Mouse (Mus musculus) heart, postnatal 25 days (tissue): ENCODE measurements around the gene Gpatch2. TPM values are rescaled to one million over a fixed set of nuclear protein-coding genes. Genes with fewer than 3 reads are reported as not detected.

Source experiments
- DNase-seq: peaks from one replicate; pipeline ENCODE4 v3.0.0; 2022; ENCODE audit warnings: low spot score
- intact Hi-C: fragments of 180-260 bp; cut with DNase I; formaldehyde crosslinking; loops from one replicate; pipeline ENCODE4 v1.15.1; 2025
- total RNA-seq, 2 experiments: library from RNA; stranded (reverse); gene quantifications; 2 replicates each; pipeline ENCODE4 v1.2.3; 2021

Gene Gpatch2
- total RNA-seq, 2 experiments from 2014 or later, result 8.8 to 11.0 TPM

DNA sequence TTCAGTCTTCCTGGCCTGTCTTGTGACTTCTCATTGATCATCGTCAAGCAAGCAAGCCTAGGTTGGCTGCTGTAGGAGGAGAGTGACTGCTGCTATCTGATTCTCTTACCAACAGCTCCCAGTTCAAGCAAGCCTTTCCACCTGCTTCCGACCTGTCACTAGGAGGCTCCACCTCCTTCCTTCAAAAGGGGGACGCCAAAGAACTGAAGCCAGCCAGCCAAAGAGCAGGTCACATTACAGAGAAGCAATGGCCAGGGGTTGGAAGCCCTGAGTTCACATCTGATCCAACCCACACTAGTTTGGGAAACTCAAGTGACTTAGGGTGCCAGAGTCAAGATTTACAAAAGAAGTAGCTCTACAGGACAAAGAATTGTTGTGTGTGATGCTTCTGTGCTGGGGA is 144.9 kb downstream of the Gpatch2 start:
- intact Hi-C loops, result no loop called here
- DNase-seq, result no peak

DNA sequence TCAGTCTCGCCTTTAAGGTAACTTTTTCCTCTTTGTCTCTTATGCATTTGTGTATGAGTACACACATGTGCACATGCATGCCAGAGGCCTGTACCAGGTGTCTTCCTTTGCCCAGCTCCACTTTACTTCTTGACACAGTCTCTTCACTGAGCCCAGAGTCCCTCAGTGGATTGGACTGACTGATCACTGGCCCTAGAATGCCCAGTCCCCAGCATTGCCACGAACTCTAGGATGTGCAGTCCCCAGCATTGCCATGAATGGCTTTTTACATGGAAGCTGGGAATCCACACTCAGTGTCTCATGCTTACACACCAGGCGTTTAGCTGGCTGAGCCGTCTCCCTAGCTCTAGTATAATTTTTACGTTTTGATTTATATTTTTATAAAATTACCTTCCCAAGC is 147.2 kb downstream of the Gpatch2 start:
- DNase-seq, result no peak
- intact Hi-C loops, result no loop called here

DNA sequence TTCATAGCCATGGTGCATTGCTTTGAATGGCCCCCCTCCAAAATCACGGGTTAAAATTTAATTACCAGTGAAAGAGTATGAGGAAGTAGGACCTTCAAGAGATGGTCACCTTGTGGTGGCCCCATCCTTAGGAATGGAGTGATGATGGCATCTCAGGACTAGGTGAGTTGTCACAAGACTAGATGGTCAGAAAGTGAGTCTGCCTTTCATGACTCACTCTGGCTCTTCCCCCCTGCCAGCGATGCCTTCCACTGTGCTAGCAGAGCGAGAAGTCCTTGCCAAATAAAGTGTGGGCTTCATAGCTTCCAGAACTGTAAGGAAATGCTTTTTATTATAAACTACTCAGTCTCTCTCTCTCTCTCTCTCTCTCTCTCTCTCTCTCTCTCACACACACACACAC is 150.1 kb downstream of the Gpatch2 start:
- intact Hi-C loops, result no loop called here
- DNase-seq, result no peak

DNA sequence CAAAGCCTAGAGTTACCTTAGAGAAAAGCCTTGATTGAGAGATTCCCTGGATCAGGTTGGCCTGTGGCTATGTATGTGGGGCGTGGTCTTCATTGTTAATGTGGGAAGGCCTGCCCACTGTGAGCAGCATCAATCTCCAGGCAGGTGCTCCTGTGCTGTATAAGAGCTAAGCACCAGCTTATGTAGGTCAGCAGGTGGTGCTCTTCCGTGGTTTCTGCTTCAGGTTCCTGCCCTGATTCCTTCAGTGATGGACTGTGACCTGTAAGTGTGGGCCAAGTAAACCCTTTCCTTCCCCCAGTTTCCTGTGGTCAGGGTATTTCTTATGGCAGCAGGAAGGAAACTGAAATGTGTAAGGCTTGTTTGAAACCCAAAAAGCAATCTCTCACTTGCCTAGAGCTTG is 151.5 kb downstream of the Gpatch2 start:
- DNase-seq, result no peak
- intact Hi-C loops, result no loop called here

DNA sequence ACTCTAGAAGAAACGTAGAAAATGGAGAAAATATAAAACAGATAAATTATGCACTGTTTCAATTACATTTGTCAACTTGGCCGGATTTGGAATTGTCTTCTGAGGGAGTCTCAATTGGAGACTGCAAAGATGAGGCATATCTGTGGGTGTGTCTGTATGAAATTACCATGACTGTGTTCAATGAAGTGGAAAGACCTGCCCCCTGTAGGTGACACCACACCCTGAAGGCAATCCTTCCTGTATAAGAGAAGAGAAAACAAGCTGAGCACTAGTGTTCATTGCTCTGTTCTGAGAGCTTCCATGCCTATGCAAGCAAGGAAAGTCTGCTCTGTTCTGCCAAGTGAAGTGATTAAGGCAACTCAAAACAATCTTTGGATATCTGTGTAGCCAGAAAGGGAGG is 153.7 kb downstream of the Gpatch2 start:
- DNase-seq, result no peak
- intact Hi-C loops, result no loop called here

DNA sequence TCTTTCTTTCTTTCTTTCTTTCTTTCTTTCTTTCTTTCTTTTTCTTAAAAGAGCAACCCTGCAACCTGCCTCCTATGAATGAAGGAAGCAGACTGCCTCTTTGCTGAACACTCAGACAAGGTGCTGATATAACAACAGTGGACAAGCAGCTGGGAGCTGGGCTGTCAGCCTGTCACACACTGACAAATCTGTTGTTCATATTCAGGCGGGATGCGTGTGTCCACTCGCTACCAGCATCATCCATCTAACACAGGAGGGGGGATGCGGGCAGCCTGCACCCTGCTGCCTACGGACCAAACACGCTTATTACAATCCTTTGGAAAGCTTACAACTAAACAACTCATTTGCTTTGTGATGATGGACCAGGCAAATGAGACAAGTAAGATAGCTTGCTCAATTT is 158.2 kb downstream of the Gpatch2 start:
- intact Hi-C loops, result no loop called here
- no peak for DNase-seq

DNA sequence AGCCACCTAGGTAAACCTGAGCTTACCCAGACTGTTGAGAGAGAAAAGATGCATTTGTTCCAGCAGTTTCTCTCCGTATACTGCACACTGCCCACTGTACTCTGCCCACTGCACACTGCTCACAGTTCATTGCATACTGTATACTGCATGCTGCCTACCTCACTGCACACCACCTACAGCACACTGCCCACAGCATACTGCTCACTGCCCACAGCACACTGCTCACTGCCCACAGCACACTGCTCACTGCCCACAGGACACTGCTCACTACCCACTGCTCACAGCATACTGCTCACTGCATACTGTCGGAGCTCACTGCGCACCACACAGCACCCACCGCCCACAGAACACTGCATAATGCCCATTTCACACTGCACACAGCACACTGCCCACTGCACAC is 159.1 kb downstream of the Gpatch2 start:
- intact Hi-C loops, result no loop called here
- no peak for DNase-seq

DNA sequence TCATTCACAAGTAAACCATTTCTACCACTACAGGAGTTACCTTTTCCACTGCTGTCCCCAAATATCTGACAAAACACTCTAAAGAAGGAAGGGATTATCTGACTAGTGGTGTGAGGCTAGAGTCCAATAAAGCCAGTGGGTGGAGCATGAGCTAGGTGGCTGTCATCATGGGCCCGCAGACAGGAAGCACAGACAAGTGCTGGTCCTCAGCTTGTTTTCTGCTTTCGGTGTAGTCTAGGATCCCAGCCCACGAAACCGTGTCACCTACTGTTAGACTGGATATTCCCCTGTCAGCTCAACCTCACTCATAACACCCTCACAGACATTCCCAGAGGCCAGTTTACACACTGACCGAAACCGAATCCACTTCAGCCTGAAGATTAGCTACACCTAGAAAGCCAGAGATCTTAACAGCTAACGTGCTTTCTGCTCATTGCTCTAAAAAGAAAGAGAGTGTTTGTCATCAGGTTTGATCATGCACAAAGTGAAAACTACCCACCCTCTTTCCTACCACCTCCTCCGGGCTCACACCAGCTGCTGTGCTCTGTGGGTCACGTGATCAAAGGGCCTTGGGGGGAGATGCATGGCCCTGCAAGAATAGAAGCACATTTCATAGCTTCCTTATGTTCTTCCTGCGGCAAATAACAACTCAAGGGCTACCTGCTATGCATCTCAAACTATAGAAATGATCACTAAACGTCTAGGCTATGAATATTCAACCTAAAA is 161.8 kb downstream of the Gpatch2 start:
- intact Hi-C loops, result no loop called here
- DNase-seq, result no peak

DNA sequence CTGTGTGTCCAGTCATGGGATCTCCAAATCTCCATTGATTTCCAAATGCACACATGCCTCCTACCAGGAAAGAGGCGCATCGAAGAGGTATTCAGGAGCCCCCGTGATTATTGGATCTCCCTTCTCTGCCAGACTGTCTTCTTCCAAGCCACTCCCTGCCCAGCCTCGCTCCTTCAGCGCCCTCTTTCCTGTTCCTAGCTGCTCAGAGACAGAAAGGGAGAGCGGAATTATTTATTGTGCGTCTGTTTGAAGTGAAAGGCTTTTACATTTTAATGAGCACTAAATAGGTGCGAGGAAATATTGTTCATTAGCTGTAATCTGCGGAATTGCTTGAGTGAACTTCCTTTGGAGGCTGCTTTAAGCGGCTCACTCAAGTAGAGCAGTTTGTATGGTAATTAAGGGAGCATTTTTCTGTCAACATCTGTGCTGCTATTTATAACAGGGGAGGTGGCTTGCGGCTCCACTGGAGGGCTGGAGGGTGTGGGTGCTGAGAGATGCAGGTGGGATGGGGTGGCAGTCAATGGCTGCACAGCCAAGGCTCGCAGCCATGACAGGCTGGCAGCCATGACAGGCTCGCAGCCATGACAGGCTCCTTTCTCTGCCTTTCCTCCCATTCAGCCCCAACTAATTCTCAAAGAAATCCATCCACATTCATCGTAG is 162.7 kb downstream of the Gpatch2 start:
- intact Hi-C loops, result no loop called here

DNA sequence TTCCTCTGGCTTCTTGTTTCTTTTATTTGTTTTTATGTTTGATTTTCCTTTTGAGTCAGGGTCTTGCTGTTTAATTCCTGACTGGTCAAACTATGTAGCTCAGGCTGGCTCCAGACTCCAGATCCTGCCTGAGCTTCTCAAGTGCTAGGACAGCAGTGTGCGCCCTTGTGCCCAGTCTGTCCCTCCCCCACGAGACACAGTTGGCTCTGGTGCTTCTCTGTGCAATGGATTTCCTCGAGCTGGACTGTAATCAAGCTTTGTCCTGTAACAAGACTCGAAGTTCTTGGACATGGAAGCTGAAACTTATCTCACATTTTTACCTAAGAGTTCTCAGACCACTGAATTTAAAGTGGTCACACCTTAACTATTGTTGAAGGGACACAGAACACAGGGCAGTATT is 174.2 kb downstream of the Gpatch2 start:
- intact Hi-C loops, result no loop called here
- DNase-seq, result no peak

More for the DNA sequence above, 162.7 kb downstream of the Gpatch2 start:
- no peak for DNase-seq

DNA sequence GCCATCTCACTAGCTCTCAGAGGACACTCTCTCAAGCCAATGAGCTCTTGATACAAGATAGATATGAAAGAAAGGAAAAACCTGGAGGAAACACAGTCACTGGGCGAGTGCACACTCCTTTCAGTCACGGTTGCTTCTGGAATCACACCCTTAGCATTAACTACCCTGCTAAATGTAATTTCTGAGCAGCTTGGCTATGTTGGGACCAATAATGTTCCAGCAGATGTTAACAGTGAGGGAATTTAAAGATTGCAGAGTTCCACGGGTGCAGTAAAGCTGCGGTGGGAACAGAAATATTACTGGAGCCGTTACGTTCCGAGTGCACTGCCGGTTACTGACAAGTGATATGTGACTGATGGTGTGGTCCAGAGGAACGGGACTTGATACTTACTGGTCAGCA is 185.5 kb downstream of the Gpatch2 start:
- intact Hi-C loops, result no loop called here
- no peak for DNase-seq

Other genes with a start within 250 kb of the Gpatch2 start
- under 1 TPM in 1 of 2 experiments, not detected in 1; 0.08 TPM for gene D1Pas1, start 248.1 kb upstream of the Gpatch2 start, total RNA-seq
- 1 to 10 TPM in 1 of 2 experiments, under 1 TPM in 1; 0.78 to 1.0 TPM for gene Spata17, start within 50 bp of the Gpatch2 start, total RNA-seq